Mouse (Mus musculus): ENCODE results near the gene Peak1. TPM values are rescaled to one million over a fixed set of nuclear protein-coding genes. Genes with fewer than 3 reads are reported as not detected.

Gene Peak1
- polyA plus RNA-seq, 1 experiment from 2014 or later, result 11.2 TPM

DNA sequence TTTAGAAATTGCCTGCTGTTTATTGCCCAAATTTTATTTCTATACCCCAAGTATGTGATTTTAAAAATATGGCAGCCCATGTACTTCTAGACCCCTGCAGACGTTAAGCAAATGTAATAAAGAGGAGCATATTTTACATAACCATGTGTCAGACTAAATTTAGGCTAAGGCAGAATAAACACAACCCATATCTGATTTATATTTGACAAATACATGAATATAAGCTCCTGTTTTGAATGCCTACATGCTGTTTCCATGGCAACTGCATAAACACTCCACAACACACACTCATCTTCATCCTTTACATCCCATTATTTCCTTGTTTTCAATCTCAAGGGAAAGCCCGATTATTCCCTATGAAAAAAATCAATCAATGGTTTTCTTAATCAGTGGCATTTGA lies 108.8 kb downstream of the Peak1 start:
- Histone ChIP-seq H3K9ac (no peak overlapping the region), H3K4me3 (replicated peaks) (no peak overlapping the region), H3K27me3 (no peaks in the 10 kb centered on the region), H3K4me2 (replicated peaks) (no peak overlapping the region), H3K9me3 (replicated peaks) (no peaks in the 10 kb centered on the region), H3K36me3 (no peaks in the 10 kb centered on the region), H3K4me1 (no peaks in the 10 kb centered on the region), H3K27ac (replicated peaks) (no peak overlapping the region)
- ATAC-seq (ENCODE audit: insufficient number of reproducible peaks, low FRiP score, low TSS enrichment, low read depth), result no peak
- 49% methylated on average over 2 of the region's 2 CpGs for WGBS

DNA sequence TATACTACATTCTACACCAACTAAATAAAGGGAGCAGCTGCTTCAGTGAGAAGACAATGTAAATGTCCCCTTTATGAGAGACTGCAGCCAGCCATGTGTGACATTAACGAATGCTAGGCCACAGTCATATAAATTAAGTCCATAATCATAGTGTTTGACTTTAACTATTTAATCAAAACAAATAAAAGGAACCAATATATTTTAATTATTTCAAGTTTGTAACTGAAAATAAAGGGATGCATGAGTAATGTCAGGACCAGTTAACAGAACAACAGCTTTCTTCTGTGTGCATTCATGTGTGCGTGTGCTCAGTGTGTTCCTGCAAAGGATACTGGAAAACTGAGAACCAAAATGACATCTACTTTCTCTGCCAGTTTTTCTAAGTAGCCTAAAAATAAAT lies 113.3 kb downstream of the Peak1 start:
- WGBS, result 78% methylated on average over 2 of the region's 2 CpGs
- no peak for ATAC-seq (ENCODE audit: insufficient number of reproducible peaks, low FRiP score, low TSS enrichment, low read depth)
- Histone ChIP-seq H3K4me3 (replicated peaks) (no peak overlapping the region), H3K4me1 (no peaks in the 10 kb centered on the region), H3K9ac (no peak overlapping the region), H3K27ac (replicated peaks) (no peak overlapping the region), H3K27me3 (no peaks in the 10 kb centered on the region), H3K36me3 (no peaks in the 10 kb centered on the region), H3K9me3 (replicated peaks) (no peaks in the 10 kb centered on the region), H3K4me2 (replicated peaks) (no peak overlapping the region)

DNA sequence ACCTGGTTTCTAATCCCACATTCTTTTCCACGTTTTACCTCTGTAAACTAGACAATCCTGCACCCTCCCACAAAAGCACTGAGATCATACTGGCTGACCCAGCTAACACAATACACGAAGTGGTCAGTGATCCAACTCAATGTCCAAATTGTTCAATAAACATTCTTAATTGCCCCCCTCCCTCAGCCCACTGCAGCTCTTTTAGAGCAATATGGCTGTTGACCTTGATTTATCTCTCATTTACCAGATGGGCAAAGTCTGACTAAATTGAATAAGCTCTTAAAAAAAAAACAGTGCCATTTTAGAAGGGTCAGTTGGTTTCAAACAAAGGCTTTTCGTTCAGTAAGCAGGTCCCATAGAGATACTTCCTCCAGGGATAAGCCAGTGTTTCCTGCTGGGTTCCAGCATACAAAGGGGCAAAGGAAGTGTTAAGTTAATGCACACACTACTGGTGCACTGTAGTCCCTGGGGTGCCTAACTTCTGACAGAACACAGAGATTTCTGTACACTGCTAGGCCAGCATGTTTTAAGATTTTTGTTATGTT lies 114.9 kb downstream of the Peak1 start:
- Histone ChIP-seq H3K9ac (no peak overlapping the region), H3K4me3 (replicated peaks) (no peak overlapping the region), H3K4me1 (no peaks in the 10 kb centered on the region), H3K4me2 (replicated peaks) (no peak overlapping the region), H3K36me3 (no peaks in the 10 kb centered on the region), H3K9me3 (replicated peaks) (no peaks in the 10 kb centered on the region), H3K27ac (replicated peaks) (no peak overlapping the region), H3K27me3 (no peaks in the 10 kb centered on the region)
- no peak for ATAC-seq (ENCODE audit: insufficient number of reproducible peaks, low FRiP score, low TSS enrichment, low read depth)
- WGBS, result 44% methylated on average over 3 of the region's 3 CpGs

DNA sequence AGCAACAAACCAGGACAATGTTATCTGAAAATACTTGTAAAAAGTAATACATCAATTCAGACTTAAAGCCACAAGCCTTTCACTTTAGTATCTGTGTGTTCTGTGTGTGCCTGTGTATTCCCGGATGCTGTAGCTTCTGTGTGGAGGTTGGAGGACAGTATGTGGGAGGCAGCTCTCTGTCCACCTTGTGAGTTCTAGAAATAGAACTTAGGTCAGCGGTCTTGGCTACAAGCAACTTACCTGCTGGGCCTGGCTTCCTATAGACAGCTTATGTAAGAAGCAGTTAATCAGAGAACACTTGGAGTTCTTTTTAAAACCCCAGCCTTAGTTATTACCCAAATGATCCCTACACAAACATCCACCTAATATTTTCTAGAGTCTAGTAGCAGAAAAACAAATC lies 127.8 kb downstream of the Peak1 start:
- Histone ChIP-seq H3K9me3 (replicated peaks) (no peaks in the 10 kb centered on the region), H3K27ac (replicated peaks) (no peak overlapping the region), H3K9ac (no peak overlapping the region), H3K36me3 (no peaks in the 10 kb centered on the region), H3K4me3 (replicated peaks) (no peak overlapping the region), H3K4me1 (no peaks in the 10 kb centered on the region), H3K4me2 (replicated peaks) (no peak overlapping the region), H3K27me3 (no peaks in the 10 kb centered on the region)
- no peak for ATAC-seq (ENCODE audit: insufficient number of reproducible peaks, low FRiP score, low TSS enrichment, low read depth)
- 92% methylated on average over 2 of the region's 2 CpGs for WGBS

GRCm38 (mm10) chr9:56282481-56282880 lies 135.4 kb downstream of the Peak1 start:
- Histone ChIP-seq H3K9ac (no peak overlapping the region), H3K27me3 (no peaks in the 10 kb centered on the region), H3K9me3 (replicated peaks) (no peaks in the 10 kb centered on the region), H3K36me3 (no peaks in the 10 kb centered on the region), H3K27ac (replicated peaks) (no peak overlapping the region), H3K4me2 (replicated peaks) (no peak overlapping the region), H3K4me1 (0 out of 2 replicates have a peak, but pooled peaks cover 3% of the 10 kb centered on the region), H3K4me3 (replicated peaks) (no peak overlapping the region)
- ATAC-seq (ENCODE audit: insufficient number of reproducible peaks, low FRiP score, low TSS enrichment, low read depth), result no peak
- WGBS, result 83% methylated on average over 5 of the region's 5 CpGs

DNA sequence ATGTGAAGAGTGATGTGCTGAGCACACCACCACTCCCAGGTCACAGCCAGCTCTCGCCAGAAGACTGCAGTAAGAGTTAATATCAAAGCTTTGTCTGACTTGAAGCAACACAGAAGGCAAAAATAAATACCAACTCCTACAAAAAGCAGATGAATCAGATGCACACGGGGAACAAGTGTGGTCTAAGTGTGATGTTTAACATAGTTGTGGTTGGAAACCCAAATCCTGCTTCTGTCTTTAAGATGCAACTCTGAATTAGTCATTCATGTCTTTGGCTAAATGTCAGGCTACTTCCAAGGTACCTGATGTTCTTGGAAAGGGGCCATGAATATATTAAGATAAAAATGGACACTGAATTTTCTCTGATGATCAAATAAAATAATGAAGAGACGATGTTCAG lies 144.3 kb downstream of the Peak1 start:
- Histone ChIP-seq H3K36me3 (no peaks in the 10 kb centered on the region), H3K4me2 (replicated peaks) (no peak overlapping the region), H3K9ac (no peak overlapping the region), H3K27ac (replicated peaks) (no peak overlapping the region), H3K4me3 (replicated peaks) (no peak overlapping the region), H3K27me3 (no peaks in the 10 kb centered on the region), H3K9me3 (replicated peaks) (no peaks in the 10 kb centered on the region), H3K4me1 (no peaks in the 10 kb centered on the region)
- no peak for ATAC-seq (ENCODE audit: insufficient number of reproducible peaks, low FRiP score, low TSS enrichment, low read depth)
- 60% methylated on average over 3 of the region's 3 CpGs for WGBS

GRCm38 (mm10) chr9:56272247-56272598 lies 145.6 kb downstream of the Peak1 start:
- H3K4me2 ChIP-seq (replicated peaks), result no peak overlapping the region

GRCm38 (mm10) chr9:56271326-56272246 lies 146.3 kb downstream of the Peak1 start:
- Histone ChIP-seq H3K4me2 (replicated peaks) (no peak overlapping the region), H3K4me3 (replicated peaks) (no peak overlapping the region), H3K9ac (no peak overlapping the region), H3K36me3 (no peaks in the 10 kb centered on the region), H3K27me3 (no peaks in the 10 kb centered on the region), H3K27ac (replicated peaks) (no peak overlapping the region), H3K4me1 (no peaks in the 10 kb centered on the region), H3K9me3 (replicated peaks) (no peaks in the 10 kb centered on the region)
- no peak for ATAC-seq (ENCODE audit: insufficient number of reproducible peaks, low FRiP score, low TSS enrichment, low read depth)
- 83% methylated on average over 21 of the region's 21 CpGs for WGBS

More at GRCm38 (mm10) chr9:56272247-56272598, 145.6 kb downstream of the Peak1 start:
- no peaks in the 10 kb centered on the region for H3K27me3 ChIP-seq
- no peak overlapping the region for H3K27ac ChIP-seq (replicated peaks)
- ATAC-seq (ENCODE audit: insufficient number of reproducible peaks, low FRiP score, low TSS enrichment, low read depth), result no peak
- no peak overlapping the region for H3K9ac ChIP-seq
- no peaks in the 10 kb centered on the region for H3K4me1 ChIP-seq
- WGBS, result 89% methylated on average over 2 of the region's 2 CpGs
- H3K36me3 ChIP-seq, result no peaks in the 10 kb centered on the region
- H3K9me3 ChIP-seq (replicated peaks), result no peaks in the 10 kb centered on the region
- no peak overlapping the region for H3K4me3 ChIP-seq (replicated peaks)

GRCm38 (mm10) chr9:56269101-56269500 lies 148.8 kb downstream of the Peak1 start:
- no peak overlapping the region for H3K4me2 ChIP-seq (replicated peaks)
- 81% methylated on average over 3 of the region's 3 CpGs for WGBS
- no peak overlapping the region for H3K4me3 ChIP-seq (replicated peaks)
- H3K36me3 ChIP-seq, result no peaks in the 10 kb centered on the region
- H3K27ac ChIP-seq (replicated peaks), result no peak overlapping the region
- no peak for ATAC-seq (ENCODE audit: insufficient number of reproducible peaks, low FRiP score, low TSS enrichment, low read depth)
- no peaks in the 10 kb centered on the region for H3K9me3 ChIP-seq (replicated peaks)
- no peaks in the 10 kb centered on the region for H3K4me1 ChIP-seq
- no peak overlapping the region for H3K9ac ChIP-seq
- no peaks in the 10 kb centered on the region for H3K27me3 ChIP-seq

DNA sequence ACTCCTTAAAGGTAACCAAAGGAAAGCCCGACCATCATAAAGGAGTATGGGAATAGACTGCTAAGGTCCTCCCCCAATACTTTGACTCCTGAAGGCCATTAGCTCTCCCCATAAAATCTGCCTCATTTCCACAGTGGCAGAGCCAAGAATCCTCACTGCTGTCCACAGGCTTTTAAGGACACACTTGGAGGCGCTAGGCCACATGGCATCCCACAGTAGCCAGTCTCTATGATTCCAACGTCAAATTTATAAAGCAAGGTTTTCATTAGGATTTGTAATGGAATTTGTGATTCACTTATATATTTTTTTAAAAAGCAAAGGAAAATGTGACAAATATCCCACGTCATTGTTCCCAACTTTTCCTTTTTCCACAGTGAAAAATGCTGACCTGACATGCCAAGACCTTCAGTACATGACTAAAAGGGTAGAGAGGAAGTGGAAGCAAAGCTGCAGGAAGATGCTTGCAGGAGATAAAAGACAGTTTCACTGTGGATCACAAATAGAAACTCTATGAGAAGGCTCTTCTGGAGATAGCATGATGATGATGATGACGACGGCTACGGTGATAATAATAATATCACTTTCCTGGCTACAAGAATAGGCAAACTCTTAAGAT lies 151.6 kb downstream of the Peak1 start:
- Histone ChIP-seq H3K9ac (no peak overlapping the region), H3K36me3 (no peaks in the 10 kb centered on the region), H3K27me3 (no peaks in the 10 kb centered on the region), H3K27ac (replicated peaks) (0 out of 2 replicates have a peak overlapping the region, but pooled peaks have one; percentile 44), H3K4me2 (replicated peaks) (no peak overlapping the region), H3K4me1 (no peaks in the 10 kb centered on the region), H3K4me3 (replicated peaks) (no peak overlapping the region), H3K9me3 (replicated peaks) (no peaks in the 10 kb centered on the region)
- ATAC-seq (ENCODE audit: insufficient number of reproducible peaks, low FRiP score, low TSS enrichment, low read depth), result no peak
- 80% methylated on average over 7 of the region's 7 CpGs for WGBS

GRCm38 (mm10) chr9:56265460-56266199 lies 152.2 kb downstream of the Peak1 start:
- H3K9me3 ChIP-seq (replicated peaks), result peaks cover under 1% of the 10 kb centered on the region
- H3K4me1 ChIP-seq, result no peaks in the 10 kb centered on the region
- WGBS, result 84% methylated on average over 5 of the region's 5 CpGs
- H3K27me3 ChIP-seq, result no peaks in the 10 kb centered on the region
- no peak overlapping the region for H3K4me2 ChIP-seq (replicated peaks)
- H3K36me3 ChIP-seq, result no peaks in the 10 kb centered on the region
- H3K27ac ChIP-seq (replicated peaks), result no peak overlapping the region
- no peak for ATAC-seq (ENCODE audit: insufficient number of reproducible peaks, low FRiP score, low TSS enrichment, low read depth)
- no peak overlapping the region for H3K9ac ChIP-seq
- H3K4me3 ChIP-seq (replicated peaks), result no peak overlapping the region
